Mouse (Mus musculus) central nervous system, embryonic 11.5 days (tissue): ENCODE data around the gene Hdac1. TPM values are rescaled to one million over a fixed set of nuclear protein-coding genes. Genes with fewer than 3 reads are reported as not detected.

Source experiments
- polyA plus RNA-seq: library from polyadenylated mRNA; depleted of rRNA; stranded (reverse); fragments of >200 nt; gene quantifications from 2 replicates; pipeline ENCODE4 v1.2.3, GENCODE M21; 2012; rRNA removed

The Hdac1 gene
- 200 and 249 TPM in 2 replicates for polyA plus RNA-seq

DNA sequence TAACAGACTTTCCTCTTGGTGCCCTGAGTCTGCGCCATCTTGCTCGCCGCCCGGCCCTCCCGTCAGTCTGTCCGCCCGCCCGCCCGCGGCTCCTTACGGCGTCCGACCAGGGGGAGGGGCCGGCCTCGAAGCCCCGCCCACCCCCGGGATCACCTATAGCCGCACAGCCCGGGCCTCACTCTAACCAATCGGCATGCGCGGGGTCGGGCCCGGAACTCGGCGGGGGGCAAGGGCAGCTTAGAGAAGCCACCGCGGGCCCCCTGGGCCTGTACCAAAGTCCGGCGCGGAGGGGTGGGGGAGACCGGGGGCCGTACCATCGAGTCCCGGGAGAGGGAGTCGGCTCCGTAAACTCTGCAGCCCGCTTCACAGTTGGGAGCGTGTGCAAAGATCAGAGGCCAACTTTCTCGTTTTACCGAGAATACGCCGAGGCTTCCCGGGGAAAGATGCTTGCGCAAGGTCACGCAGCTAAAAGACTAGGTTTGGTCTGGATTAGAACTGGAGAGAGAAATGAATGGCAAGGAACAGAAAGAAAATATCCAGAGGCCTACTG is at the start of gene Hdac1:
TSS of gene Hdac1 (minus strand) at position 122 of the 550 bp plus-strand sequence.

DNA sequence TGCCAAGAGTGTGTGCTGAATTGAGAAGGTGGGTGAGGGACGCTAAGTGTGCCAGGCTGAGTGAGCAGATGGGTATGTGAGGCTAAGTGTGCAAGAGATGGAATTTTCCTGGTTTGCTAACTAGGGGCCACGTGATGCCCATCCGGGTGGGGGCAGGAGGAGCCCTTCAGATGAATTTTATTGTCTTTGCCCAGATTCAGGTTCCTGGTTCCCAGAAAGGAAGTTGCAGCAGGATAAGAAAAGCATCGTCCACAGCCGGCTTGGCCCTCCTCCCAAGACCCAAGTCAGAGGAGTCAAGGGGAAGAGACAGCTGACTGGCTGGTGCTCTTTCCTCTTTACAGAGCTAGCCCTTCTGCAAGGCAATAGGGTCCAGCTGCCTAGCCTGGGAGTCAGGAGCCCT is 36.0 kb upstream of the Hdac1 start, which contains the start of gene Fam167b:
TSS of gene Fam167b (minus strand) at position 84 of the 400 bp plus-strand sequence.

DNA sequence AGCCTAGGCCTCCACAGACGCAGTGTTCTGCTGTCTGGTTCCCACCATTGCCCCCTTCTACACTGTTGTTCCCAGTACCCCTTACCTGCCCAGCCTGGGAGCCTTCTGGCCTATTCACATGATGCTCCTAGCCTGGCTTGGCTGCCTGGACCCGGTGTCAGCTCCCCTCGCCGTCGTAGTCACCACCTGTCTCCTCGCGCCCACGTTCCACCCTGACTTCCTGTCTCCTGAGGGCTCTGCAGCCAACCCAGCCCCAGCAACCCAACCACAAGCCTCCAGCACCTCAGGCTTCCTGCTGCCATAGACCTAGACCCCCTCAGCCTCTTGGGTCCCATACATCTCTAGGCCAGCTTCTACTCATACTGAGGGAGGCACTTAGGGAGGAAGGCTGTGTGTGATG is 30.9 kb upstream of the Hdac1 start, which contains the start of gene Lck:
TSS of gene Lck (minus strand) at position 212 of the 400 bp plus-strand sequence.

DNA sequence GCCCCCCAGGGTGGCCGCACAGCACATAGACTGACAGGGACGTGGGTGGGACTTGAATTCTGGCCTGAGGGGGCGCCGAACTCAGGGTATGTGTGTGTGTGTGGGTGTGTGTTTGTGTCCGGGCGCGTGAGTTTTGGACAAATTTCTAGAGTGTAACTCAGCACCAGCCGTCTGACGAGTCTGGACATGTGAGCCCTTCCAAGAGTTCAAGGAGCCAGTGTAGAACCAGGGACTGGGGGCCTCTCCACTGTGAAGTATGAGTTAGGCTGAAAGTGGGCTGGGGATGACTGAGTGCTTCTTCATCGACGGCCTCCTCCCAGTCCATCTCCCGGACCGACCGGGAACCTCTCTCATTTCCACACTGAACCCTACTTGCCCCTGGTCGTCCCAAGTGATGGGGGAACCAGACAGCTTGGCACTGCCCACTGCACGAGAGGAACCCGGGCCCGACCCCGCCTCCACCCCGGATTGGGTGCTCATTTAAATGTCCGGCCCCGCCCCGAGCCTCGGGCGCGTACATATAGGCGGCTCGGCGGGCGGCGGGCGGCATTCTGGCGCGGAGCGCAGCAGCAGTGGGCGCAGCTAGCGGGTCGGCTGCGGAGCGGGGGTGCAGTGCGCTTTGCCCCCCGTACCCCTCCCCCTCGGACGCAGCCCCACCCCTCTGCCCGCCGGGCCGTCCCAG is 29.3 kb downstream of the Hdac1 start, which contains the start of gene Marcksl1:
TSS of gene Marcksl1 (plus strand) at position 496 of the 682 bp plus-strand sequence.

DNA sequence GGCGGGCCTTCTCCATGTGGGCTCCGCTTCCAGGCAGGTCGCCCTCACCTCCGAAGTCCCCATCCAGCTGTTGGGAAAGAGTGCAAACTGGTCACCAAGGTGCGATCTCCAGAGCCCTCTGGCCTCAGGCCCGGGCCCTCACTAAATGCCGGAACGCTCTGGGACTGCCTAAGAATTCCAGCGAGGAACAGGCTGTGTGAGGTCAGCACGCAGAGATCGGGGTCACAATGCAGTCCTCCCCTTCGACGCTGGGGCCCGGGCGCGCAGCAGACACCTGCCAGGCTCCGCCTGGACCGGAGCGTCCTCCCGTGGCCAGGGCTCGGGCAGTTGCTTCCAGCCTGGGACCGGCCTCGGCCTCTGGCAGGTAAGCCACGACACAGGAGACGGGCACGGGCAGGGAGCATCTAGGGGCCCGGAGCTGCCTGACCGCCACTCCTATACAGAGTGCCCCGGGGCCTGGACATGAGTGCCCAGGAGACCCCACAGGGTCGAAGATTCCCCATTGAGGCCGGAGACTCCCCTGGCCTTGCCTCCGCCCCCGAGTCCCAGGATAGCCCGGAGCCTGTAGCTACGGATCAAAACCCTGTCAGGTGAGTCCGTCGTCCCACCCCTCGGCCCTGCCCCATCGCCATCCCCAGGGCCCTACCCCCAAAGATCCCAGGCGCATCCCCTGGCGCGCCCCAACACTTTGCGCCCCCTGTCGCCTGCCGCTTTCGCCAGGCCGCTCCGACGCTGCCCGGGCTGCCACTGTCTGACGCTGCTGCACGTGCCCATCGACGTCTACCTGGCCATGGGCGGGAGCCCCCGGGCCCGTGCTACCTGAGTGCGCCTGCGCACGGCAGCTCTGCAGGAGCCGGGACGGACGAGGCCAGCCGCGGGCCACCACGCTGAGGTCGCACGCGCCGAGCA is 51.3 kb downstream of the Hdac1 start, which contains the start of the genes Tssk3 and Fam229a:
TSS of gene Tssk3 (minus strand) at position 51 of the 909 bp plus-strand sequence.
TSS of gene Fam229a (plus strand) at position 219 of the 909 bp plus-strand sequence.

Other genes starting within 250 kb of the Hdac1 start
- gene Rbbp4, start 207.3 kb downstream of the Hdac1 start, polyA plus RNA-seq, result 203 and 212 TPM in 2 replicates
- gene Zbtb8os, start 207.0 kb downstream of the Hdac1 start, polyA plus RNA-seq, result 48.8 and 55.3 TPM in 2 replicates
- 8.9 and 10.6 TPM in 2 replicates for gene Zbtb8a, start 164.6 kb downstream of the Hdac1 start, polyA plus RNA-seq
- 1.3 and 1.8 TPM in 2 replicates for gene Zbtb8b, start 101.9 kb downstream of the Hdac1 start, polyA plus RNA-seq
- gene Bsdc1, start 81.1 kb downstream of the Hdac1 start, polyA plus RNA-seq, result 22.8 and 26.0 TPM in 2 replicates
- gene Tssk3, start 51.7 kb downstream of the Hdac1 start, polyA plus RNA-seq, result not detected in 2 replicates
- gene Fam229a, start 51.5 kb downstream of the Hdac1 start, polyA plus RNA-seq, result 0.17 TPM in 1 of 2 replicates, not detected in the other
- 1,168 and 1,436 TPM in 2 replicates for gene Marcksl1, start 29.1 kb downstream of the Hdac1 start, polyA plus RNA-seq
- 9.3 and 10.9 TPM in 2 replicates for gene Lck, start 30.9 kb upstream of the Hdac1 start, polyA plus RNA-seq
- 2.1 and 2.6 TPM in 2 replicates for gene Fam167b, start 35.8 kb upstream of the Hdac1 start, polyA plus RNA-seq
- 355 and 420 TPM in 2 replicates for gene Eif3i, start 57.9 kb upstream of the Hdac1 start, polyA plus RNA-seq
- 141 and 182 TPM in 2 replicates for gene Tmem234, start 58.0 kb upstream of the Hdac1 start, polyA plus RNA-seq
- 1.6 and 2.2 TPM in 2 replicates for gene Dcdc2b, start 71.5 kb upstream of the Hdac1 start, polyA plus RNA-seq
- gene Iqcc, start 76.4 kb upstream of the Hdac1 start, polyA plus RNA-seq, result 28.8 and 32.5 TPM in 2 replicates
- 66.0 and 106 TPM in 2 replicates for gene Ccdc28b, start 81.2 kb upstream of the Hdac1 start, polyA plus RNA-seq
- gene Txlna, start 98.4 kb upstream of the Hdac1 start, polyA plus RNA-seq, result 74.6 and 161 TPM in 2 replicates
- 29.5 and 34.7 TPM in 2 replicates for gene Kpna6, start 130.1 kb upstream of the Hdac1 start, polyA plus RNA-seq
- 33.4 and 45.2 TPM in 2 replicates for gene Tmem39b, start 154.1 kb upstream of the Hdac1 start, polyA plus RNA-seq
- 123 and 125 TPM in 2 replicates for gene Khdrbs1, start 199.6 kb upstream of the Hdac1 start, polyA plus RNA-seq